Mouse (Mus musculus): Measurements from ENCODE around the gene Opcml. TPM values are rescaled to one million over a fixed set of nuclear protein-coding genes. Genes with fewer than 3 reads are reported as not detected.

The Opcml gene
- total RNA-seq, 2 experiments from 2014 or later = 318 to 348 TPM

DNA sequence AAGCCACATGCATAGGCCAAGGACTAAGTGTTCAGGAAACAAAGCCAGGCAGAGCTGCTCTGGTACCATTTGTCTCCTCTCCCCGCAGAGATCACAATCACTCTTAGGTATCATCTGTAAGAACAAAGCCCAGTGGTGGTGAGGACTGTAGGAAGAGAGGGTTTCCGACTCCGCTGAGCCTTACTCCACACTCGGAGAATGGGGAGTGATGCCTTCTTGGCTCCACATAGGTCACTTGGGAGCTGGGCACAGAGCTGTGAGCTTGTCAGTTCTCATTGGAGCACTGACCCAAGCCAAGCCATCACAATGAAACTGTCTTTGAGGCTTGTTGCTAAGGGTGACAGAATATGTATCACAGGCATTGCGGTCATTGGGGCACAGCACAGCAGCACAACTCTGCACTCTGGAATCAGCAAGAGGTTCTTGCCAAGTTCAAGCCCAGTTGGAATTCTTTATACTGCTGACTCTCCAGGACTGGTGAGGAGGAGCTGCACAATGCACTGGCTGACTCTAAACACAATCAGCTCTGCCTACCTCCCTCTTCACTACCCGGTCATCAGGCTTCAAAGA, 517.0 kb downstream of the Opcml start:
- no peak for DNase-seq (ENCODE audit: low spot score in 2 of 2)

DNA sequence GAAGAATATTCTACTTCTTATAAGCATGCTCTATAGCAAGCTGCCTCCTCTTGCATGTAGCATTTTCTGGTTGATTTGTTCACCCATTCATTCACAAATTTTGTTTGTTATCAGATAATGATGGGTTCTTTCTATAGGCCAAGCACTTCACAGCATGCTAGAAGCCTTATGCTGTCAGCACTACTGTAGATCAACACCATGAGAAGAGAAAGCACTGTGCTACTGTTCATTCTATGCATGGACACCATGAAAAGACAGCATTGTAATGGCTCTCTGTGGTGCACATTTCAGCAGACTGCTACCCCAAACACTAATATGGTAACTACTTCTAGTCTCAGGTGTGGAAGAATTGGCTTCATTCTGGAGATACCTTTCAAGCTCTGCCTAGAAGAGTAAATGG, 527.3 kb downstream of the Opcml start:
- DNase-seq (ENCODE audit: low spot score in 2 of 2) = no peak

DNA sequence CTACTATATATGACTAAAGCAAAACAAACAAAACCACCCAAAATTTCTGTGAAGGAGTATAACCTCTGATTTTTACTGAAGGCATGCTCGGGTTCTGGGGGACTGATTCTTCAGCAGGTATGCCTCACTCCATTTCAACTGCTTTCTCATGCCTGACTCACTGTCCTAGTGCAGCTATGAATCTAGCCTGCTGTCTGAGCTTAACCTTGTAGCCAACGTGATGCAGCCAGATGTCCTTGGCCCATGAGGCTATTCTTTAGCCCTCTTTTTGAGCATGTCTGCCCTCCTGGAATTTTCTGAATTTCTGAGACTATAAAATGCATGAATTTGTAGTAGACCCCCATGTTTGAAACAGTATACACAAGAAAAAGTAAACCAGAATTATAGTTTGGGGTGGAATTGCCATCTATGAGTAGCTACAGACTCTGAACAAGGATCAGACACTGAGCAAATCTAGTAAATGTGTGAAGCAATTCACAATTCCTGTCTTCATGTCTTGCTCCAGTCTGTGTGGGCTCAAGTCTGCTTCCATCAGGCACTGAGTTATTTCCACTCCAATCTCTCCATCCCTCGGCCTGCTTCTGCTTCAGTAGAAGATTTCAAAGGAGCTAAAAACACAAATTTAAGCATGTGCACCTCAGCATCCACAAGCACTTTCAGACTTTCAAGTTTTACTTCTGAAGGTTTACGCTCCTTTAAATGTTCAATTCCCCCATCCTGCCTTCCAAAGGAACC, 528.6 kb downstream of the Opcml start:
- no peak for DNase-seq (ENCODE audit: low spot score in 2 of 2)

DNA sequence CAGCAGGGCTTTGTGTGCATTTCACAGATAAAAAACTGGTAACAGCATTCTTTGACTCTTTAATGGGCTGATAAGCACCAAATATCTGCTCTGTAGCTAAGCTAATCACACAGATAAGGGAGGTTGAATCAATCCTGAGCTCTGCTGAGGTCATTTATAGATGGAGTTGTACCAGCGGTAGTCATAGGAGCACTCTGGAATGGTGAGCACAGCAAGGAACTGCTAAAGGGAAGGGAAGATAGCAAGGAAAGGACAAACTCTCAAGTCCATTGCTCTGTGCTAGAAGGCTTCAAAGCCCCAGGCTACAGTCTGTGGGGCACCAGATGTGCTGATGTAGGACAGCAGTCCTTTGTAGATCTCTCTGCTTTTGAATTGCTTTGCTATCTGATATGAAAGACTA, 529.2 kb downstream of the Opcml start:
- no peak for DNase-seq (ENCODE audit: low spot score in 2 of 2)

DNA sequence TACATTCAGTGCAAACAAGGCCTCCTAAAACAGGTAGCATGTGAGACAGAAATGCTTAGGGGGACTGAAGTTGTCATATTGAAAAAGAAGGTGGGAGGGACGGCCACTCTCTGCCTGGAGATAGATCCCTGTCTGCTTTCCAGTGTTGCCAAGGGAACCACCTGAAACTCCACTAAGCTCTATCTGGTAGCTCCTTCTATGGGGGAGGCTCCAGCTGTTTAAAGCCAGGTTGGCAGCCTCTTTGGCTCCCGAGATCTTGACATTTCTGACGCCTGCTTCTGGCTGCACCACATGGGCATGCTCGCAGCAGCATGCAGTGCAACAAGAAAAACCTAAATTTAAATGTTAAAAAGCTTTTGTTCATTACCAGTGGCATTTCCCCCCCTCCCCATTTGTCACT, 537.4 kb downstream of the Opcml start:
- peak in 1 of 2 experiments; percentile 13 for DNase-seq (ENCODE audit: low spot score in 2 of 2)

DNA sequence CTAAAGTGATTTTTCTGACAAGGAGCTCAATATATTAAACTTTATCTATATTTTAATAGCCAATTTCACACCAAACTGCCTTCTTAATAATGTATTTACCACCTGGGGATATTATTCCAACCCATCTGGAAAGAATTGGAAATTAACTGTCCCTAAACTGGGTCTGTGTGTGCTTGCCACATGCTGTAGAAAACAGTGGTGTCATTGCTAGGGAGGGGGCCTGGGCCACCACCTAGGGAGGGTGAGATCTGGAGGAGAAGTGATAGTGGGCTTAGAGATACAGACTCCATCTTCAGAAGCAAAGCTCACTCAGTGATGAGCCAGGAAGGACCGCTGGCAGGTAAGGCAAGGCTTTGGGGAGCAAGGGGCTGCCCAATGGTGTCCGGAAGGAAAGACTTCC, 537.9 kb downstream of the Opcml start:
- DNase-seq (ENCODE audit: low spot score in 2 of 2) = no peak

DNA sequence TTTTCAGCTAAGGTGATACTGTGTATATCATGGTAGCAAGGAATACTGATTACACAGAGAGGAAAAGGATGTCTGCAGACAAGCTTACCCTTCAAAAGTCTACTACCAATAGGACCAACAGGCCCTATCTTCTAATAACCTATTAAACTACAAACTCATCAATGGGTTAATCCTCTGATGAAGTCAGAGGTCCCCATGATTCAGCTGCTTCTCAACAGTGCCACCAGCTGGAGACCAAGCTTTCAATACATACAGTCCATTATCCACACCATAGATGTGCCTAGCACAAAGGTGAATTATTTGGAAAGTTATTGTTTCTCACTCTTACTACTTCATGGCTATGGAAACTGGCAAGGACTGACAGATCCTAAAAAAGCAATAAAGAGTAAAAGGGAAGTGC, 538.9 kb downstream of the Opcml start:
- no peak for DNase-seq (ENCODE audit: low spot score in 2 of 2)

DNA sequence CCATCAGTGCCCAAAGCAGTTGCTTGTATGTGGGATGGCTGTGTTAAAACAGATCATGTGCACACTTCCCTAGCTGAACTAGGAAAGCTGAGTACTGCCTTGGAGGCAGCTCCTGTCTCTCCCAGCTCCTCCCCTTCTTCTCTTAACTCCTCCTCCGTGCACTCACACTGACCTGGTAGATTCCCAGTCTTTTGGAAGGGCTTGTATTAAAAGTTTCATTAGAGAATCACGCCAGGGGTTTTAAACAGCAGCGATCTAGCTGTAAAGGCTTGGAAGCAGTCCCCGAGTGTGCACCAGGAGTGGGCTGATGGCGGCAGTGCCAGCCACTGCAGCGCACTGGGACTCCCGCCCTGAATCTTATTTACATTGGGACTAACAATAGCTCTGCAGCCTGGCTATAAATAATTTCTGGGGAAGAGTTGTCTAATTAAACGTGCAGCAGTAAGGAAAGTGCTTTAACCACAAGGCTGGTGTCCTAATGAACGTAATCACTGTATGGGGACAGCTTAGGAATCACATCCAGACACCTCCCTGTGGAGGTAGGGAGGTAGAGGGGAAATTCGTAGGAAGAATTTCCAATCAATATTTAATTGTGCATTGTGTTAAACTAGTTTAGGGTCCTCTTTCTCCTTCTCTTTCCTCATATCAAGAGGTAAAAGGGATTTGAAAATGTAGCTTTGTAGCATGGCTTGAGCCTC, 546.1 kb downstream of the Opcml start:
- DNase-seq (ENCODE audit: low spot score in 2 of 2) = peak in 1 of 2 experiments; percentile 34

DNA sequence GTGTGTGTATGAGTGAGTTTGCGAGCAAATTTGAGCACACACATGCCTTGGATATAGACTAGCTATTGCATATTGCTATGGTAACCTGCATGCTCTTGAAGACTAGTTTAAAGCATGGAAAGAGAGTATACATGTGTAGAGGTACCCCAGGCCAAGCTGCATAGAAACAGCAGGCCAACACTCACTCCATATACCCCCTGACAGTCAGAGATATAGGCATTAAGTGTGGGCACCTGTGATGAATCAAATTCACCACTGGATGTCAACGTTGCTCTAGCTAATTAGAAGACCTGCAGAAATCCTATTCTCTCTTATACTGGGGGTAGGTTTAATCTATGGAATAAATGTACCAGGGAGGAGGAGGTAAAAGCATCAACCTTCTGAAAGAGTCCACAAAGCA, 547.3 kb downstream of the Opcml start:
- DNase-seq (ENCODE audit: low spot score in 2 of 2) = no peak

DNA sequence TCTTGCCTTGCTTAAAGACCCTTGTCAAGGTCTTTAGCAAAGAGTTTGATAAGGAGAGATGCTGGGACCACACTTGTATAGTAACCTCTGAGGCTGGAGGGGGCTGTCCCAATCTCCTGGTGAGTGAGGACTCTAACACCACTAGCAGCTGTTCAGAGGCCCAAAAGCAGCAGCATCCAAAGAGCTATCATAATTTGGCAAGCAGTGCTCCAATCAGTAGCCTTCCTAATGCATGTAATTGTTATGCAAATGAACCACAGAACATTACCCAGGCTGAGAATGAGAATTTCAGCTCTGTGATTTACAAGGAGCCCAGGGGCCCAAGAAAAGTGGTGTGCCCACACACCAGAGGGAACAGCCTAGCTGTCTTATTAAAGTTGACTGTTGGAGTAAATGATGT, 564.4 kb downstream of the Opcml start:
- no peak for DNase-seq (ENCODE audit: low spot score in 2 of 2)

DNA sequence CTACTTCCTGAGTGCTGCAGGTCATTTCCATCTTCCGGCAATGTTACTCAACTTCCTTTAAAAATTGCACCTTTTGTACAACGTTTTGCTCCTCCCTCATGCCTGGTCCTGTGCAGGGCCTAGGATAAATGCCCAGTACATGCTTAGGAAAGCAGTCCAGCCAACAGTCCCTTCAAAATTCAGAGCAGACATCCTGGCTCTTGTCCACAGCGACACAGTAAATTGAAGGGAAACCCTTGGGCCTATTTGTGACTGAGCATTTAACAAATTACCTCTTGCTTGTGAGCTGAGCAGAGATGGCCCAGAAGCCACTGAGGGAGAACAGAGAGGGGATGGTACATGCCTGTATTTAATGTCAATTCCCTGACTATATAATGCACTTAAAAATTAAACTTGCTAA, 567.4 kb downstream of the Opcml start:
- no peak for DNase-seq (ENCODE audit: low spot score in 2 of 2)

DNA sequence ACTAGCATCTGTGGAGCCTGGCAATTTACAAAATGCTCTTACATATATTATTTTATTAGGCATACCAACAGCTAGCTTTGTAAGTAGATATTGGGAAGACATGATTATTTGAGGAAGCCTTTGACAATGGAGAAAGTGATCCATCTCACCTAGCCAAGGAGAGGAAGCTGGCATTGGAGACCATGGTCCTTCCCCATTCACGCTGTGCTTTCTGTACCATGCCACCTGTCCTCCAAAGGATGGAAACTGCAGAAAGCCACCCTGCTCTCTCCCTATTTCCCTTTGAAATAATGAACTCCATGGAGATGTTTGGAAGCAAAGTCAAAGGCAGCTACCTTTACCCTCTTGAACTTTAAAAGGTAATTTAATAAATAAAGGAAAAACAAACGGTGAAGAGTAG, 570.1 kb downstream of the Opcml start:
- DNase-seq (ENCODE audit: low spot score in 2 of 2) = no peak

DNA sequence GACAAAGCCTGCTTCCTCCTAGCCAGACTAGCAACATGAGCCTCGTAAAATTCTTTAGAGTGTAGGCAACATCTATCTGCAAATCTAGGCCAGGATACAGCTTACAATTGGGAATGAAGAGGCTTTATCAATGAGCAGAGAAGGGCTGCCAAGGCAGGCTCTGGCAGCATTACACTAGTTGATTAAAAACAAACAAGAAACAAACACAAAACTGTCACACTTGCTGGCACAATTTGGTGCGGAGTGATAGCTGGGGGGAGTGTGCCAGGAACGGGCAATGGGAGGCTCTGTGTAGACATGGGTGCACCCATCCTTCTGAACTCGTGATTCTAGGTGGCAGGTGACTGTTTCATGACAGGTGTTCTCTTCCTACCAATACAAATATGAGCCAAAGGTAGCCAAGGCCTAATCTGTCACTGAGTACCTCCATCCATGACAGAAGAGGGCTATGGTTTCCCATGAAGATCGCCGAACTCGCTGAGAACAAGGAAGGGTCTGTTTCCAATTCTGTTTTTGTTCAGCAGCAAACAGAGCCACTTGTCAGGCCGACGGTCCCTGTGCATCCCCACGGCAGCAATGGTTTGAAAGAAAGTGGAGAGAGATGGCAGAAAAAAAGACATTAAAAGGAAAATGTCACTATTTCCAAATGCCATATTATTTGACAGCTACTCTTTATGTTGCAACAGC, 574.0 kb downstream of the Opcml start:
- DNase-seq (ENCODE audit: low spot score in 2 of 2) = peak; percentile 39 to 66

DNA sequence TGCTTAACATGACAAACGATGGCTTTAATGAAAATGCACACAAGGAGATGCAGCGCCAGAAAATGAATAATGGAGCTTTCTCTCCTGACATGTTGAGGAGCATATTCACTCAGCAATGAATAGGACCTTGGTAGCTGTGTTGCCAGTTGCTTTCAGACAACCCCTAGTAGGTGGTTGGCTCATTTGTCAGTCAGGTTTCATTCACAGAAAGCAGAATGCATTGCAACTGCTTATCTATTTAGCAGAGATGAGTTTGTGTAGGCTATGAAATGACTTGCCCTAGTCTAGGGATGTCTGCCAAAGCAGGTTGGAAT, 574.5 kb downstream of the Opcml start:
- peak in 1 of 2 experiments; percentile 14 for DNase-seq (ENCODE audit: low spot score in 2 of 2)

DNA sequence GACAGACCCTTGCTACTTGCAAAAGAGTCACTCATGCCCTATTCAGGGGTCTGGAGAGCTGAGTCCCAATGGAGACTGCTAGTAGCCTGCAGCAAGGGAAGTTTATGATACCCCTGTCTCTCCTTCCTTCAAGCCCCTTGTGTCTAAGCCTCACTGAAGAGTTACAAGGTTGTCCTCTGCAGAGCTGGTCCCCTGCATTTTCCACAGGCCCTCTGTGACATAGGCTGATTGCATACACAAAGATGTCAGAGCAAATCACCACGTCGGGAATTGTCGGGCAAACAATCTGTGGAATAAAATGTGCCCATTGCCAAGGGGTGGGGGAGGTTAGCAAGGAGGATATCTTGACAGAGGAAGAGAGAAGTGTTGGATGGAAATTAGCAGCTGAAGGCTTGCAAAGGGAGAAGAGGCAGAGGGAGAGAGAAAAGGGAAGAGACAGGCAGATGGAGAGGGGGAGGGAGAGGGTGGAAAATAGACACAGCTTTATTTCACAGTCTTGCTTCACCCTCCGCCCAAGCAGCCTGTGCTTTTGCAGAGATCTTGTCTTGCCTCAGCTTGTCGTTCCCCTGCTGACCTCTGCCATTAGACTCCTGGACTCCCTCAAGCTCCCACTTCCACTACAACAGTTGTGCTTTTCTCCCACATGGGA, 596.1 kb downstream of the Opcml start:
- DNase-seq (ENCODE audit: low spot score in 2 of 2) = peak in 1 of 2 experiments; percentile 54

DNA sequence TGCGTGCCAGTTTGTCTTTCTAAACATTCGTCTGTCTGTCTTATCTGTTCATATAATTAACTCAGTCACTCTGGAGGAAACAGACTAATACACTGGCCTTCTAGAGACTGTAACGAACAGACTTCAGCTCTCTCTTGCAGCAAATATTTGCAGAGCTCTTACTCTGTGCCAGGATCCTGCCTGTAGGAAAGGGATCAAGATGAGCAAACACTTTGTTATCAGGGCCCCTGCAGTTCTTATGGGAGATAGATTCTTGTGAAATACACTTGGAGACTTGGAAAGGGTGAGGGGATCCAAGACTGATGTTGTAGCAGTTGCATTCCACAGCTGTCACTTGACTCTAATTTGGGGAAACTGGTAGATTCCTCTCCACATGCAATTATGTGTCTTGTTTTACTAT, 604.6 kb downstream of the Opcml start:
- DNase-seq (ENCODE audit: low spot score in 2 of 2) = no peak

DNA sequence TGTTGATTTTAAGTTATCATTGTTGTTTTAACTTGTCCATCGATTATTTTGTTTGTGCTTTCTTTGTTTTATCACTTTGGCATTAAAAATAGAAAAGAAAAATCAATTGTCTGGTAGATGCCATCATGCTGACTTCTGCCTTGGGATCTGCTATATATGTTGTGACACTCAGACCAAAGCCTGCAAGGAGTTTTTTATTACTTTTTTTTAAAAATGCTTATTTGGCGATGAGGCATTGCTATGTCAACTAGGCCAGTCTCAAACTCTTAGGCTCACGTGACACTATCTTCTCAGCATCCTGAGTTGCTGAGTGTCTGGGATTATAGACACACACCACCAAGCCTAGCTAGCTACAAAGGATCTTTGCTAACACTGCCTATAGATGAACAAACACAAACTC, 605.1 kb downstream of the Opcml start:
- DNase-seq (ENCODE audit: low spot score in 2 of 2) = no peak

DNA sequence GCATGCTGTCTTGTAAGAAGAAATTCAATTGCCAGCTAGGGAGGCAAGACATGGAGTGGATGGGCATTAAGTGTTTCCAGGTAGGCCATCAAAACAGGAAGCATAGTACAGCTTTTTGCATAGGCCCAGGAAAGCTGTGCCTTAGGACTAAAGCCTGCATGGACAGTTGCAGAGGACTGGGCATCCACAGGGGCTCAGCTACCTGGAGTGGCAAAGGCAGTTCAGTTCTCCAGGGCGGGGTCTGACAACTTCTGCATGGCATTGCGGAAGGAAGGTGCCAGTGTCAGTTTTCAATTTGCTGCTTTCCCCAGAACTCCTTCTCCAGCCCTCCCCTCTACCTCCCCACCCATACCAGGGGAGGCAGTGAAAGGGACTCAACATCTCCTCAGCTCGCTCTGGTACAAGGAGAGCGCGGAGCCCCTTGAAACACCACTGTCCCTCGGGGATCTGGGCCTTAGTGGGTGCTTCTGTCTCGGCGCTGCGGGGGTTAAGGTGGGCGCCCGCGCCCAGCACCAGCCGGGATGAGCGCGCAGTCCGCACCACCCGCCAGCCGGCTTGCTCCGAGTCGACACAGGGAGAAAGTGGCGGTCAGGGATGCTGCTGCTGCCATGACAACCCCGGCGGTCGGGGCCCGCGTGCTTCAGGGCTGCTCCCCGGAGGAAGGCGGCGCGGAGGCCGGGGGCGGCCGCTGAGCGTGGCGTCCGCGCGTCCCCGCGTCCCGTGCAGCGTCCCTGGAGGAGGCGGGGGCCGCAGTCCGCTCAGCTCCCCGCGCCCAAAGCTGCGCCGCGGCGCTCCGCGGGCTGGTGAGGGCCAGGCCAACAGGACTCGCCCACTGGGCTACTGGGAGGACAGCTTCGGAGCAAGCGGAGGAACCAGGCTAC, 612.4 kb downstream of the Opcml start:
- DNase-seq (ENCODE audit: low spot score in 2 of 2) = peak in 1 of 2 experiments; percentile 44

DNA sequence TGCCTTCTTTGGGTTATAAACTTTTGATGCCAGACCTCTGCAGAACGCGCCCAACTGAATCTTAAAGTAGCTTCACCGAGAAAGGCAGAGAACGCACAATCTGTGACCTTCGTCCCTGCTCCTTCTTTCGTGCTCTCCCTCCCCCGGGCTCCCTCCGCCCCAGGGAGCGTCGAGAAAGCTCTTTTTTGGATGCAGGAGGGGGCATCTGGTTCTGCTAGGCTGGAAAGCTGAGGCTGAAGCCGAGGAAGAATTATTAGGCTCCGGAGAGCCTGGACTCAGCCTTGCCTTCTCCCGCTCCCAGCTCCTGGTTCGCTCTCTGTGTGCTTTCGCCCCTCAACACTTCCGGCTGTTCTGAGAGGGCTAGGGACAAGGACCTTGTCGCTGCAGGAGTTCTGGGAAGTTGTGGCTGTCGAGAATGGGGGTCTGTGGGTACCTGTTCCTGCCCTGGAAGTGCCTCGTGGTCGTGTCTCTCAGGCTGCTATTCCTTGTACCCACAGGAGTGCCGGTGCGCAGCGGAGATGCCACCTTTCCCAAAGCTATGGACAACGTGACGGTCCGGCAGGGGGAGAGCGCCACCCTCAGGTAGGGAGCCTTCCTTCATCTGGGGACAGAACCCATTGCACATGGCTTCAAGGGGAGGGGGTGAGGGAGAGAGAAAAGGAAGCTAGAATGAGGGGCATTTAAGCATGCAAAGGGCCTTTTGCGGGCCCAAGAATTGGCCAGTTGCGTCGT, 613.4 kb downstream of the Opcml start:
- DNase-seq (ENCODE audit: low spot score in 2 of 2) = peak; percentile 55 to 56

DNA sequence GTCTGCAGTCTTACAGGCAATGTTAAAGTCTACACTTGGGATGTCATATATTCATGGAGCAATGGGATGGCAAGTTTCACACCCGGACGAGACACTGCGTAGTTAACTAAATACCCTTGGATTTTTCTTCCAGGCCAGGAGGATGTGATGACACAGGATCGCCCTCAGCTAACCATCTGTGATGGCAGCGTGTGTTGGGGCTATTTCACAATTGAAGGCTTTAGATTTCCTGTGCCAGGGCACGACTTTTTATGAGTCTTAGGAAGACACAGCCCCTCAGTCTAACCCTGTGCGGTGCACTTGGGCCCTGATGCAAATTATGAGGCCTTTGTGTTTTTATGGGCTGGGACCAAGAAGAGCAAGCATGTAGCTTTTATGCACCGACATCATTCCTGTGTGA, 614.0 kb downstream of the Opcml start:
- DNase-seq (ENCODE audit: low spot score in 2 of 2) = no peak

Data from layer of hippocampus, postnatal 14 days (tissue).